Mouse (Mus musculus) common myeloid progenitor, adult 5-6 weeks (primary cell): Measurements from ENCODE around the gene Zfp108. TPM values are rescaled to one million over a fixed set of nuclear protein-coding genes. Genes with fewer than 3 reads are reported as not detected.

Source experiments
- total RNA-seq: library from RNA; stranded (forward); fragments of 200-1000, 187-1606 nt; gene quantifications from 2 replicates; pipeline ENCODE4 v1.2.3, GENCODE M21; 2017

Zfp108 gene
- total RNA-seq, 1 experiment from 2014 or later, result 3.8 TPM

Other genes with a start within 250 kb of the Zfp108 start
- not detected in 2 replicates for gene Vmn1r183, start 201.5 kb upstream of the Zfp108 start, total RNA-seq
- 18.2 and 21.3 TPM in 2 replicates for gene Zfp180, start 172.9 kb upstream of the Zfp108 start, total RNA-seq
- 0.39 and 0.78 TPM in 2 replicates for gene Zfp112, start 142.5 kb upstream of the Zfp108 start, total RNA-seq
- 6.3 and 7.4 TPM in 2 replicates for gene Zfp235, start 120.6 kb upstream of the Zfp108 start, total RNA-seq
- 1.5 and 3.2 TPM in 2 replicates for gene Zfp114, start 79.7 kb upstream of the Zfp108 start, total RNA-seq
- gene Zfp111, start 43.4 kb upstream of the Zfp108 start, total RNA-seq, result 12.0 and 26.3 TPM in 2 replicates
- gene Zfp109, start 17.2 kb upstream of the Zfp108 start, total RNA-seq, result 9.8 and 14.8 TPM in 2 replicates
- gene Zfp93, start 15.6 kb downstream of the Zfp108 start, total RNA-seq, result 1.6 and 4.9 TPM in 2 replicates
- 15.7 and 21.4 TPM in 2 replicates for gene Zfp61, start 46.4 kb downstream of the Zfp108 start, total RNA-seq
- 2.4 and 6.5 TPM in 2 replicates for gene Zfp94, start 61.9 kb downstream of the Zfp108 start, total RNA-seq
- gene Tescl, start 79.1 kb downstream of the Zfp108 start, total RNA-seq, result not detected in 2 replicates
- gene Lypd5, start 94.4 kb downstream of the Zfp108 start, total RNA-seq, result not detected in 2 replicates
- 70.8 and 84.9 TPM in 2 replicates for gene Kcnn4, start 115.5 kb downstream of the Zfp108 start, total RNA-seq
- gene Smg9, start 144.8 kb downstream of the Zfp108 start, total RNA-seq, result 25.2 and 33.1 TPM in 2 replicates
- gene Irgc1, start 197.5 kb downstream of the Zfp108 start, total RNA-seq, result not detected in 2 replicates
- gene Plaur, start 207.7 kb downstream of the Zfp108 start, total RNA-seq, result 3.6 and 10.2 TPM in 2 replicates
- not detected in 2 replicates for gene Cadm4, start 227.2 kb downstream of the Zfp108 start, total RNA-seq